Mouse (Mus musculus) kidney, adult 2 months (tissue): ENCODE results near the gene Glis3.

ENCODE experiments used
- CTCF ChIP-seq: fragments of 200-500 bp; conservative IDR thresholded peaks from 2 replicates; pipeline ENCODE4 v1.5.1; 2011; ENCODE audit warnings: low read depth, mild to moderate bottlenecking, control low read depth, low read length, moderate library complexity, mixed read lengths; ENCODE audit not compliant: insufficient read depth, insufficient read length
- POLR2A ChIP-seq: fragments of 200-500 bp; IDR thresholded peaks from one replicate; pipeline ENCODE4 v1.6.1; 2011; ENCODE audit warnings: low read depth, low read length, control low read depth

GRCm38 (mm10) chr19:28381441-28381840 is 298.4 kb downstream of the Glis3 start:
- no peak for TF ChIP-seq CTCF
- TF ChIP-seq POLR2A: no peak
